Mouse (Mus musculus): Measurements from ENCODE around the gene Nkx6-2. TPM values are rescaled to one million over a fixed set of nuclear protein-coding genes. Genes with fewer than 3 reads are reported as not detected.

Gene Nkx6-2
- total RNA-seq, 2 experiments from 2014 or later = 6.8 to 7.8 TPM

- intact Hi-C loops (cut with DNase I) = no loop called here
- no peak for DNase-seq (ENCODE audit: low spot score in 2 of 2)
Measured at GRCm38 (mm10) chr7:139576064-139576686, 6.4 kb downstream of the Nkx6-2 start.

GRCm38 (mm10) chr7:139572665-139573064, 9.9 kb downstream of the Nkx6-2 start:
- no peak for DNase-seq (ENCODE audit: low spot score in 2 of 2)
- intact Hi-C loops (cut with DNase I) = no loop called here

GRCm38 (mm10) chr7:139570788-139571187, 11.8 kb downstream of the Nkx6-2 start:
- no peak for DNase-seq (ENCODE audit: low spot score in 2 of 2)
- intact Hi-C loops (cut with DNase I) = no loop called here

- DNase-seq (ENCODE audit: low spot score in 2 of 2) = no peak
- intact Hi-C loops (cut with DNase I) = no loop called here
Measured at GRCm38 (mm10) chr7:139566533-139566932, 16.1 kb downstream of the Nkx6-2 start.

- intact Hi-C loops (cut with DNase I) = no loop called here
- DNase-seq (ENCODE audit: low spot score in 2 of 2) = no peak
Measured at GRCm38 (mm10) chr7:139565998-139566397, 16.6 kb downstream of the Nkx6-2 start.

- no peak for DNase-seq (ENCODE audit: low spot score in 2 of 2)
- intact Hi-C loops (cut with DNase I) = no loop called here
Measured at GRCm38 (mm10) chr7:139564161-139564560, 18.4 kb downstream of the Nkx6-2 start.

- intact Hi-C loops (cut with DNase I) = no loop called here
- DNase-seq (ENCODE audit: low spot score in 2 of 2) = no peak
Measured at GRCm38 (mm10) chr7:139563425-139563824, 19.2 kb downstream of the Nkx6-2 start.

- DNase-seq (ENCODE audit: low spot score in 2 of 2) = no peak
- intact Hi-C loops (cut with DNase I) = no loop called here
Measured at GRCm38 (mm10) chr7:139559659-139560058, 22.9 kb downstream of the Nkx6-2 start.

- intact Hi-C loops (cut with DNase I) = no loop called here
- no peak for DNase-seq (ENCODE audit: low spot score in 2 of 2)
Measured at GRCm38 (mm10) chr7:139556746-139557526, 25.7 kb downstream of the Nkx6-2 start.

GRCm38 (mm10) chr7:139556331-139556730, 26.3 kb downstream of the Nkx6-2 start:
- intact Hi-C loops (cut with DNase I) = no loop called here
- DNase-seq (ENCODE audit: low spot score in 2 of 2) = no peak

GRCm38 (mm10) chr7:139551519-139551918, 31.1 kb downstream of the Nkx6-2 start:
- DNase-seq (ENCODE audit: low spot score in 2 of 2) = no peak
- intact Hi-C loops (cut with DNase I) = no loop called here

- intact Hi-C loops (cut with DNase I) = no loop called here
- DNase-seq (ENCODE audit: low spot score in 2 of 2) = no peak
Measured at GRCm38 (mm10) chr7:139550086-139550783, 32.4 kb downstream of the Nkx6-2 start.

- intact Hi-C loops (cut with DNase I) = no loop called here
Measured at GRCm38 (mm10) chr7:139547325-139547724, 35.3 kb downstream of the Nkx6-2 start.

GRCm38 (mm10) chr7:139544706-139545625, 37.6 kb downstream of the Nkx6-2 start:
- DNase-seq (ENCODE audit: low spot score in 2 of 2) = peak; percentile 32 to 40
- intact Hi-C loops (cut with DNase I) = no loop called here

More at GRCm38 (mm10) chr7:139547325-139547724, 35.3 kb downstream of the Nkx6-2 start:
- no peak for DNase-seq (ENCODE audit: low spot score in 2 of 2)

- intact Hi-C loops (cut with DNase I) = no loop called here
- no peak for DNase-seq (ENCODE audit: low spot score in 2 of 2)
Measured at GRCm38 (mm10) chr7:139541422-139541821, 41.2 kb downstream of the Nkx6-2 start.

- intact Hi-C loops (cut with DNase I) = no loop called here
- peak in 1 of 2 experiments; percentile 62 for DNase-seq (ENCODE audit: low spot score in 2 of 2)
Measured at GRCm38 (mm10) chr7:139540601-139541000, 42.0 kb downstream of the Nkx6-2 start.

GRCm38 (mm10) chr7:139538541-139538940, 44.1 kb downstream of the Nkx6-2 start:
- DNase-seq (ENCODE audit: low spot score in 2 of 2) = peak in 1 of 2 experiments; percentile 50
- intact Hi-C loops (cut with DNase I) = no loop called here

GRCm38 (mm10) chr7:139537831-139538230, 44.8 kb downstream of the Nkx6-2 start:
- DNase-seq (ENCODE audit: low spot score in 2 of 2) = no peak
- intact Hi-C loops (cut with DNase I) = no loop called here

GRCm38 (mm10) chr7:139536831-139537230, 45.8 kb downstream of the Nkx6-2 start:
- no peak for DNase-seq (ENCODE audit: low spot score in 2 of 2)
- intact Hi-C loops (cut with DNase I) = no loop called here

Data from left cerebral cortex, postnatal 25 days (tissue).